Mouse (Mus musculus): ENCODE measurements around the gene Oas2.

- no peak for TF ChIP-seq CTCF (IDR thresholded peaks at IDR 0.05; ENCODE audit: low read depth)
- TF ChIP-seq EP300 (IDR thresholded peaks at IDR 0.05; ENCODE audit: low read depth), result no peak
Measured at GRCm38 (mm10) chr5:120752786-120753185, 3.1 kb upstream of the Oas2 start.

All from liver, postnatal 0 days (tissue).